Mouse (Mus musculus) liver, embryonic 14 days (tissue): ENCODE data around the gene Cnep1r1. TPM values are rescaled to one million over a fixed set of nuclear protein-coding genes. Genes with fewer than 3 reads are reported as not detected.

Experiments used
- polyA plus RNA-seq: library from polyadenylated mRNA; depleted of rRNA; stranded (reverse); fragments of >200 nt; gene quantifications from 2 replicates; pipeline ENCODE4 v1.2.3, GENCODE M21; 2012; rRNA removed

Gene Cnep1r1
- 20.5 and 24.5 TPM in 2 replicates for polyA plus RNA-seq

GRCm38 (mm10) chr8:88118456-88119036 is at the start of gene Cnep1r1:
Gene Cnep1r1, plus strand, starts transcription at chr8:88118769.

GRCm38 (mm10) chr8:88137748-88138484 is 19.3 kb downstream of the Cnep1r1 start, which contains the start of gene Heatr3:
Gene Heatr3, plus strand, starts transcription at chr8:88137855.

Other genes starting within 250 kb of the Cnep1r1 start
- 0.50 and 1.2 TPM in 2 replicates for gene Zfp423, start 159.2 kb upstream of the Cnep1r1 start, polyA plus RNA-seq
- gene Heatr3, start 19.1 kb downstream of the Cnep1r1 start, polyA plus RNA-seq = 17.4 and 19.5 TPM in 2 replicates
- gene Tent4b, start 80.4 kb downstream of the Cnep1r1 start, polyA plus RNA-seq = 8.9 and 10.0 TPM in 2 replicates
- 22.8 and 26.9 TPM in 2 replicates for gene Adcy7, start 153.6 kb downstream of the Cnep1r1 start, polyA plus RNA-seq
- 29.3 and 29.8 TPM in 2 replicates for gene Brd7, start 243.4 kb downstream of the Cnep1r1 start, polyA plus RNA-seq